Mouse (Mus musculus): ENCODE results near the gene Tbx5. TPM values are rescaled to one million over a fixed set of nuclear protein-coding genes. Genes with fewer than 3 reads are reported as not detected.

Tbx5 gene
- polyA plus RNA-seq, 1 experiment = 0.06 TPM

DNA sequence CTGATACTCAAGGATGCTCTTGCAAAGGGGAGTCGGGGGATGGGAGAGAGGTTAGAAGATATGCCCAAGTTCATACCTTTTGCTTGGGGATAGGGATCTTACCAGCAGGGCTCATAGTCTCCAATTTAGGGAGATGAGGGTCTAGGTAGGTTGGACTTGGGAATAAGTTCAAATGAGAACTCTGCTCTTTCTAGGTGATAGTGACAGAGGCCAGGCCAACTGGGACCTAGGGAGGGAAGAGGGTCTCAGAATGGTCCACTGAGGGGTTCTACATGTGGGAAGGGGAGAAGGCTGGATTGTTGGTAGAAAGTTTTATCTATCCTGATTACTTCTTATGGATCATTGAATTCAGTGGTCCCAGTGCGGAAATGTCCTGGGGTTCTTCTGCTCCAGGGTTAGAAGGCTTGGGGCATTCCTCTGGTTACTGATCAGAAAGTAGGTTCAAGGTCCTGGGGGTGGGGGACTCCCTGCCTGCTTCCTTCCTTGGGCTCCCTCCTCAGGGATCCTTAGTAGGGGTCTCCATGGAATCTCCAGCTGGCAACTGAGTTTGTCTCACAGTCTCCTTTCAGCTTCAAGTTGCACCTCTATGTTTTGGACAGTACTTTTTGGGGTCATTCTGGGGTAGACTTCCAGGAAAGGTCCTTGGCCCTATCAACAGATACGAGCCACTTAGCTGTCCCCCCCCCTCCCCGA is 10.4 kb downstream of the Tbx5 start:
- Histone ChIP-seq H3K36me3 (ENCODE audit: control insufficient read depth, insufficient read depth, low read length) (no peaks in the 10 kb centered on the region), H3K4me3 (ENCODE audit: insufficient read depth, low read depth, low read length) (no peak overlapping the region), H3K4me1 (ENCODE audit: control insufficient read depth, insufficient read depth, low read length) (no peaks in the 10 kb centered on the region), H3K27ac (ENCODE audit: insufficient read depth, low read depth, low read length) (no peak overlapping the region), H3K27me3 (replicated peaks; ENCODE audit: control insufficient read depth, insufficient read depth, low read length) (no peaks in the 10 kb centered on the region)
- WGBS = 9% methylated on average over 4 of the region's 4 CpGs
- DNase-seq = no peak
- TF ChIP-seq CTCF (conservative IDR thresholded peaks at IDR 0.05; ENCODE audit: insufficient read depth, insufficient read length, low read depth, low read length) = no peak
- TF ChIP-seq POLR2A (IDR thresholded peaks at IDR 0.05; ENCODE audit: low read depth, low read length) = no peak

DNA sequence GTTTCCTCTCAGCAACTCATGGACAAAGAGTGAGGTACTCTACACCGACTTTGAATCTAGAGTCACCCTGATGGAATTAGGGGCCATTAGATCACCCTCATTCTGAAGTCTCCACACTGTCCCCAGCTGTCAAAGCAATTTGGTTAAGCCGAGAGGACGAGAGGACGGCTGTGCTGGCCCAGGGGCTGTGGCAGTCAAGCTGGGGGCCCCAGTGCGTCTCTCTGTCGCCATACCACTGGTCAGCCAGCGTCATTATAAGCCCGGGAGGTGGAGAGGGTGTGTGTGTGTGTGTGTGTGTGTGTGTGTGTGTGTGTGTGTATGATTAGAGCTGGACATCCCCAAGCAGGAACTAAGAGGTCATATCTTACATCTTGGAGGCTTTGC is 10.9 kb downstream of the Tbx5 start:
- no peaks in the 10 kb centered on the region for H3K36me3 ChIP-seq (ENCODE audit: control insufficient read depth, insufficient read depth, low read length)
- no peaks in the 10 kb centered on the region for H3K4me1 ChIP-seq (ENCODE audit: control insufficient read depth, insufficient read depth, low read length)
- H3K4me3 ChIP-seq (ENCODE audit: insufficient read depth, low read depth, low read length) = no peak overlapping the region
- no peak for DNase-seq
- H3K27me3 ChIP-seq (replicated peaks; ENCODE audit: control insufficient read depth, insufficient read depth, low read length) = no peaks in the 10 kb centered on the region
- TF ChIP-seq POLR2A (IDR thresholded peaks at IDR 0.05; ENCODE audit: low read depth, low read length) (no peak), CTCF (conservative IDR thresholded peaks at IDR 0.05; ENCODE audit: insufficient read depth, insufficient read length, low read depth, low read length) (no peak)
- no peak overlapping the region for H3K27ac ChIP-seq (ENCODE audit: insufficient read depth, low read depth, low read length)
- 2% methylated on average over 8 of the region's 8 CpGs for WGBS

DNA sequence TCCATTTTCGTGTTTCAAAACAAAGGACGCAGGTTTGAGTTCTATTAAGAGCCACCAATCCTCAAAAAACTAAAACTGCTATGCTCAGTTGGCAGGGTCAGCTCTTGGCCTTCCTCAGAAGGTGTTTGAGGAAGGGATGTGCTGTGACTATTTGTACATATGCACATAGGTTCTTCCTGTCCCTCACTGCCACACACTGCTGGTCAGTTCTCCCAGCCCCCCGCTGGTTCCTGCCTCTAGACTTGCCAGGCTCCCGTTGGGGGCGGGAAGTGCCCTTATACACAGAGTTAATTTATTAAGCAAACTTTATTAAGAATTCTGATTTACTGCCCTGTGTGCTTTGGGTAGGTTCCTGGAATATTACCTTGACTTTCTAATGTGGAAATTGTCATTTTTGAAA is 11.9 kb downstream of the Tbx5 start:
- 6% methylated on average over 5 of the region's 5 CpGs for WGBS
- no peaks in the 10 kb centered on the region for H3K27me3 ChIP-seq (replicated peaks; ENCODE audit: control insufficient read depth, insufficient read depth, low read length)

DNA sequence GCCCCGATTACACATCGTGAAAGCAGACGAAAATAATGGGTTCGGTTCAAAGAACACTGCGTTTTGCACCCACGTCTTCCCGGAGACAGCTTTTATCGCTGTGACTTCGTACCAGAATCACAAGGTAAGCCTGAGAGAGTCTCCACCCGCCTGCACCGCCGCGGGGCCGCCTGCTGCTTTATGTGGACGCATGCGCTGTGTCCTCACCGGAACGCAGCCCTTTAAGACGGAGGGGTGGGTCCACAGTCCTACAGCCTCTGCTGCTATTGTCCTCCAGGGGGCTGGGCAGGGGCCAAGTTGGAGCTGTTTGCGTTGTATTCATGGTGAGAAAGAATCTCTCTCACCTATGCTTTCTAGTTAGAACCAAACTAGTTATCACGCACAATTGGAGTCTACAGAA is 12.5 kb downstream of the Tbx5 start:
- TF ChIP-seq POLR2A (IDR thresholded peaks at IDR 0.05; ENCODE audit: low read depth, low read length) (no peak), CTCF (conservative IDR thresholded peaks at IDR 0.05; ENCODE audit: insufficient read depth, insufficient read length, low read depth, low read length) (no peak)
- H3K27me3 ChIP-seq (replicated peaks; ENCODE audit: control insufficient read depth, insufficient read depth, low read length) = no peaks in the 10 kb centered on the region
- DNase-seq = no peak

More for the DNA sequence above, 11.9 kb downstream of the Tbx5 start:
- no peak overlapping the region for H3K27ac ChIP-seq (ENCODE audit: insufficient read depth, low read depth, low read length)
- H3K4me3 ChIP-seq (ENCODE audit: insufficient read depth, low read depth, low read length) = no peak overlapping the region
- H3K36me3 ChIP-seq (ENCODE audit: control insufficient read depth, insufficient read depth, low read length) = no peaks in the 10 kb centered on the region
- H3K4me1 ChIP-seq (ENCODE audit: control insufficient read depth, insufficient read depth, low read length) = no peaks in the 10 kb centered on the region
- TF ChIP-seq CTCF (conservative IDR thresholded peaks at IDR 0.05; ENCODE audit: insufficient read depth, insufficient read length, low read depth, low read length) = no peak
- TF ChIP-seq POLR2A (IDR thresholded peaks at IDR 0.05; ENCODE audit: low read depth, low read length) = no peak
- DNase-seq = no peak

DNA sequence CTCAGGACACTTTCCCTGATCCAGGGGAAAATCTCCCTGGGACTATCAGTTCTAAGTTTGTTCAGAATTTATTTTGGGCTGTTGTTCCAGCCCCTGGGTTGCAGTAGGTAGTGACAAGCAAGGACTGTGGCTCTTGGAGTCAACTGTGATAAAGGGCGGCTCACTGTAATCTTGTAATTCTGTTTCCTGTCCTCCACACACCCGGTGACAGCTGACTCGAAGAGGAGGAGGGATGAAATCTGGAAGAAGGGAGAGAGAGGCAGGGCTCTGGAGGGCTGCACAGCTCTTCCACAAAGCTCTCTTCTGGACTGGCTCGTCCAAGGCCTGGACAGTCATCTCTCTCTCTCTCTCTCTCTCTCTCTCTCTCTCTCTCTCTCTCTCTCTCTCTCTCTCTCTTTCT is 24.6 kb downstream of the Tbx5 start:
- no peak overlapping the region for H3K4me3 ChIP-seq (ENCODE audit: insufficient read depth, low read depth, low read length)
- no peak for TF ChIP-seq POLR2A (IDR thresholded peaks at IDR 0.05; ENCODE audit: low read depth, low read length)
- no peak for TF ChIP-seq CTCF (conservative IDR thresholded peaks at IDR 0.05; ENCODE audit: insufficient read depth, insufficient read length, low read depth, low read length)
- DNase-seq = no peak
- H3K4me1 ChIP-seq (ENCODE audit: control insufficient read depth, insufficient read depth, low read length) = no peaks in the 10 kb centered on the region
- WGBS = 51% methylated on average over 4 of the region's 4 CpGs
- no peaks in the 10 kb centered on the region for H3K36me3 ChIP-seq (ENCODE audit: control insufficient read depth, insufficient read depth, low read length)
- H3K27me3 ChIP-seq (replicated peaks; ENCODE audit: control insufficient read depth, insufficient read depth, low read length) = no peaks in the 10 kb centered on the region
- no peak overlapping the region for H3K27ac ChIP-seq (ENCODE audit: insufficient read depth, low read depth, low read length)

More for the DNA sequence above, 12.5 kb downstream of the Tbx5 start:
- H3K36me3 ChIP-seq (ENCODE audit: control insufficient read depth, insufficient read depth, low read length) = no peaks in the 10 kb centered on the region
- no peak overlapping the region for H3K27ac ChIP-seq (ENCODE audit: insufficient read depth, low read depth, low read length)
- WGBS = under 1% methylated on average over 21 of the region's 21 CpGs
- H3K4me3 ChIP-seq (ENCODE audit: insufficient read depth, low read depth, low read length) = no peak overlapping the region
- no peaks in the 10 kb centered on the region for H3K4me1 ChIP-seq (ENCODE audit: control insufficient read depth, insufficient read depth, low read length)

DNA sequence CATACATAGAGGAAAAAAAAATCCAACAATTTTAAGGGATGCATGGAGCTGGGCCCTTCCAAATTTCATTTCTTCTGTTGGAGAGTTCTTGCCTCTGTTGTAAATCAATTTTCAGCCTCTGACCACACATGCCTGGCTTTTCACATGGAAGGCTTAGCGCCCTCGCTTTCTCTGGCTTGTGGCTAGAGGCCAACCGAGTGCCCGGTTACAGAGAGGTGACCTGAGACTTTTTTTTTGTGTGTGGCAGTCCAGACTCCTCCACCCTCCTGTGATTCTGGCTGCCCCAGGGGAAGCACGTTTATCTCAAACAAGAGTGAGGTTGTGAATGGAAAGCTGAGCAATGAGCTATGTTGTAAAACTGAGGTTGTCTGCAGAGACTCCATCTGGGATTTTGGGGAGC is 28.8 kb downstream of the Tbx5 start:
- H3K4me3 ChIP-seq (ENCODE audit: insufficient read depth, low read depth, low read length) = no peak overlapping the region
- no peak for TF ChIP-seq POLR2A (IDR thresholded peaks at IDR 0.05; ENCODE audit: low read depth, low read length)
- no peak for TF ChIP-seq CTCF (conservative IDR thresholded peaks at IDR 0.05; ENCODE audit: insufficient read depth, insufficient read length, low read depth, low read length)
- H3K27me3 ChIP-seq (replicated peaks; ENCODE audit: control insufficient read depth, insufficient read depth, low read length) = no peaks in the 10 kb centered on the region
- H3K27ac ChIP-seq (ENCODE audit: insufficient read depth, low read depth, low read length) = no peak overlapping the region
- no peaks in the 10 kb centered on the region for H3K4me1 ChIP-seq (ENCODE audit: control insufficient read depth, insufficient read depth, low read length)
- no peak for DNase-seq
- no peaks in the 10 kb centered on the region for H3K36me3 ChIP-seq (ENCODE audit: control insufficient read depth, insufficient read depth, low read length)
- 30% methylated on average over 5 of the region's 5 CpGs for WGBS

DNA sequence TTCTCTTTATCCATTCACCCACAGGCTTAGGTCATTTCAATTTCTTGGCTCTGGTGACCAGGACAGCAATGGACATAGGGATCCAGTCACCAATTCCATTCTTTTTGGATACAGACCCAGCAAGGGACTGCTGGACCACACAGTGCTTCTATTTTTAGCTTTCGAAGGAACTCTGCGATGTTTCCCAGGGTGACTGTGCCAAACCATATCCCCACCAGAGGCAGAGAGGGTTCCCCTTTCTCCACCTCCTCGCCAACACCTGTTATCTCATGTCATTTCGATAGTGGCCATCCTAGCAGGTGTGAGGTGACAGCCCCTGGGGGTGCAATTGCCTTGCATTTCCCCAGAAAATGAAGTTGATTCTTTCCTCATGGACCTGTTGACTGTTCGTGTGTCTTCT is 30.0 kb downstream of the Tbx5 start:
- no peaks in the 10 kb centered on the region for H3K27me3 ChIP-seq (replicated peaks; ENCODE audit: control insufficient read depth, insufficient read depth, low read length)
- no peak overlapping the region for H3K4me3 ChIP-seq (ENCODE audit: insufficient read depth, low read depth, low read length)
- DNase-seq = no peak
- H3K4me1 ChIP-seq (ENCODE audit: control insufficient read depth, insufficient read depth, low read length) = no peaks in the 10 kb centered on the region
- no peak overlapping the region for H3K27ac ChIP-seq (ENCODE audit: insufficient read depth, low read depth, low read length)
- no peaks in the 10 kb centered on the region for H3K36me3 ChIP-seq (ENCODE audit: control insufficient read depth, insufficient read depth, low read length)
- 85% methylated on average over 5 of the region's 5 CpGs for WGBS
- TF ChIP-seq CTCF (conservative IDR thresholded peaks at IDR 0.05; ENCODE audit: insufficient read depth, insufficient read length, low read depth, low read length) (no peak), POLR2A (IDR thresholded peaks at IDR 0.05; ENCODE audit: low read depth, low read length) (no peak)

All from kidney, adult 2 months (tissue).